Mouse (Mus musculus): ENCODE measurements around the gene Adgrl4. TPM values are rescaled to one million over a fixed set of nuclear protein-coding genes. Genes with fewer than 3 reads are reported as not detected.
A peak's percentile ranks its signal among the peaks of the same experiment; 100 is the strongest.

Gene Adgrl4
- polyA plus RNA-seq, 1 experiment from 2014 or later: 12.0 TPM

DNA sequence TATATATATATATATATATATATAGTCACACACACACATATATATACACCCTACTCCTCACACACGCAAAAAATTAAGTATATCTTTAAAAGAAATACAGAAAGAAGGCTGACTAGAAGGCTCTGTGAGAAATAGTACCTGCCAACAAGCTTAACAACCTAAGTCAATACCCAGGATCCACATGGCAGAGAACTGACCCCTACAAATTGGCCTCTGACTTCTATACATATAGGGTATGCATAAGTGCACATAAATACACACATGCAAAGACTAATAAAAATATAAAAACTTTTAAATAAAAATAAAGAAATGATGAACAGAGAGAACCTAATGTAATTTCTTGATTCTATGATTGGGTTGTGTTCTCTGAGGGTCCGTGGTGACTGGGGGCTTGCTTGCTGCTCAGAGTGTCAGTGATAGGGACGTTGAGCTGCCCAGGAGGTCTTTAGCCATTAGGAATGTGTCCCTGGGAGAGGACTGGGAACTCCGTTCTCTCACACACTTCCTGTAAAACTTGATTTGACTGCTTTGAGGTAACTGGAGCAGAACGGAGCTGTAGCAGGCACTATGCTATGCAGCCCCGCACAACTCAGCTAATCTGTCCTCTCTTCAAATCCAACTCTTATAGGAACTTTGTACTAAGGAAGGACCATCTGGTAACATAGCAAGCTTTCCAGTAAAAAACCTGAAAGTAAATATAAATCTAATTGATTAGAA, 17.5 kb downstream of the Adgrl4 start:
- Histone ChIP-seq H3K4me3 (ENCODE audit: low read depth, low read length) (no peak overlapping the region), H3K27ac (replicated peaks; ENCODE audit: low read depth, low read length) (no peak overlapping the region), H3K4me1 (ENCODE audit: control insufficient read depth, insufficient read depth, low read length) (no peaks in the 10 kb centered on the region), H3K9ac (ENCODE audit: low read depth, low read length) (no peak overlapping the region), H3K36me3 (ENCODE audit: control insufficient read depth, insufficient read depth, low read length) (no peaks in the 10 kb centered on the region), H3K27me3 (replicated peaks; ENCODE audit: control insufficient read depth, insufficient read depth, low read length) (no peaks in the 10 kb centered on the region), H3K9me3 (ENCODE audit: control insufficient read depth, low read length) (no peaks in the 10 kb centered on the region), H3K4me2 (ENCODE audit: low read depth, low read length) (no peak overlapping the region)
- no peak for DNase-seq (ENCODE audit: low spot score)
- ATAC-seq (ENCODE audit: low read depth): no peak
- WGBS: 52% methylated on average over 6 of the region's 6 CpGs

- no peak overlapping the region for H3K4me2 ChIP-seq (ENCODE audit: low read depth, low read length)
- WGBS: 67% methylated on average over 3 of the region's 3 CpGs
- H3K9me3 ChIP-seq (ENCODE audit: control insufficient read depth, low read length): no peaks in the 10 kb centered on the region
- no peak overlapping the region for H3K9ac ChIP-seq (ENCODE audit: low read depth, low read length)
- H3K4me3 ChIP-seq (ENCODE audit: low read depth, low read length): no peak overlapping the region
- H3K4me1 ChIP-seq (ENCODE audit: control insufficient read depth, insufficient read depth, low read length): no peaks in the 10 kb centered on the region
- H3K36me3 ChIP-seq (ENCODE audit: control insufficient read depth, insufficient read depth, low read length): no peaks in the 10 kb centered on the region
- no peaks in the 10 kb centered on the region for H3K27me3 ChIP-seq (replicated peaks; ENCODE audit: control insufficient read depth, insufficient read depth, low read length)
- H3K27ac ChIP-seq (replicated peaks; ENCODE audit: low read depth, low read length): no peak overlapping the region
- no peak for ATAC-seq (ENCODE audit: low read depth)
- peak; percentile 25 for DNase-seq (ENCODE audit: low spot score)
These were observed 21.9 kb downstream of the Adgrl4 start for GRCm38 (mm10) chr3:151459430-151460190.

- Histone ChIP-seq H3K4me1 (ENCODE audit: control insufficient read depth, insufficient read depth, low read length) (no peaks in the 10 kb centered on the region), H3K27ac (replicated peaks; ENCODE audit: low read depth, low read length) (no peak overlapping the region), H3K4me2 (ENCODE audit: low read depth, low read length) (no peak overlapping the region), H3K36me3 (ENCODE audit: control insufficient read depth, insufficient read depth, low read length) (no peaks in the 10 kb centered on the region), H3K27me3 (replicated peaks; ENCODE audit: control insufficient read depth, insufficient read depth, low read length) (no peaks in the 10 kb centered on the region), H3K9me3 (ENCODE audit: control insufficient read depth, low read length) (no peaks in the 10 kb centered on the region), H3K4me3 (ENCODE audit: low read depth, low read length) (no peak overlapping the region), H3K9ac (ENCODE audit: low read depth, low read length) (no peak overlapping the region)
- no peak for ATAC-seq (ENCODE audit: low read depth)
- 72% methylated on average over 4 of the region's 4 CpGs for WGBS
- no peak for DNase-seq (ENCODE audit: low spot score)
These were observed 27.5 kb downstream of the Adgrl4 start for GRCm38 (mm10) chr3:151465215-151465614.

- Histone ChIP-seq H3K4me1 (ENCODE audit: control insufficient read depth, insufficient read depth, low read length) (no peaks in the 10 kb centered on the region), H3K27me3 (replicated peaks; ENCODE audit: control insufficient read depth, insufficient read depth, low read length) (no peaks in the 10 kb centered on the region), H3K27ac (replicated peaks; ENCODE audit: low read depth, low read length) (no peak overlapping the region), H3K4me3 (ENCODE audit: low read depth, low read length) (no peak overlapping the region), H3K4me2 (ENCODE audit: low read depth, low read length) (no peak overlapping the region), H3K9me3 (ENCODE audit: control insufficient read depth, low read length) (no peaks in the 10 kb centered on the region), H3K9ac (ENCODE audit: low read depth, low read length) (no peak overlapping the region), H3K36me3 (ENCODE audit: control insufficient read depth, insufficient read depth, low read length) (no peaks in the 10 kb centered on the region)
- no peak for ATAC-seq (ENCODE audit: low read depth)
- no peak for DNase-seq (ENCODE audit: low spot score)
- 91% methylated on average over 4 of the region's 4 CpGs for WGBS
These were observed 51.2 kb downstream of the Adgrl4 start for GRCm38 (mm10) chr3:151488853-151489252.

- Histone ChIP-seq H3K9ac (ENCODE audit: low read depth, low read length) (no peak overlapping the region), H3K9me3 (ENCODE audit: control insufficient read depth, low read length) (no peaks in the 10 kb centered on the region), H3K4me2 (ENCODE audit: low read depth, low read length) (no peak overlapping the region), H3K4me3 (ENCODE audit: low read depth, low read length) (no peak overlapping the region), H3K36me3 (ENCODE audit: control insufficient read depth, insufficient read depth, low read length) (no peaks in the 10 kb centered on the region), H3K27ac (replicated peaks; ENCODE audit: low read depth, low read length) (no peak overlapping the region), H3K27me3 (replicated peaks; ENCODE audit: control insufficient read depth, insufficient read depth, low read length) (no peaks in the 10 kb centered on the region), H3K4me1 (ENCODE audit: control insufficient read depth, insufficient read depth, low read length) (no peaks in the 10 kb centered on the region)
- DNase-seq (ENCODE audit: low spot score) (no peak), ATAC-seq (ENCODE audit: low read depth) (no peak)
- 88% methylated on average over 3 of the region's 3 CpGs for WGBS
These were observed 67.9 kb downstream of the Adgrl4 start for GRCm38 (mm10) chr3:151505606-151506005.

GRCm38 (mm10) chr3:151511184-151511583, 73.5 kb downstream of the Adgrl4 start:
- no peak overlapping the region for H3K4me3 ChIP-seq (ENCODE audit: low read depth, low read length)
- no peaks in the 10 kb centered on the region for H3K36me3 ChIP-seq (ENCODE audit: control insufficient read depth, insufficient read depth, low read length)
- no peak overlapping the region for H3K27ac ChIP-seq (replicated peaks; ENCODE audit: low read depth, low read length)
- no peaks in the 10 kb centered on the region for H3K4me1 ChIP-seq (ENCODE audit: control insufficient read depth, insufficient read depth, low read length)
- no peak for DNase-seq (ENCODE audit: low spot score)
- H3K9me3 ChIP-seq (ENCODE audit: control insufficient read depth, low read length): no peaks in the 10 kb centered on the region
- ATAC-seq (ENCODE audit: low read depth): no peak
- no peak overlapping the region for H3K4me2 ChIP-seq (ENCODE audit: low read depth, low read length)
- no peaks in the 10 kb centered on the region for H3K27me3 ChIP-seq (replicated peaks; ENCODE audit: control insufficient read depth, insufficient read depth, low read length)
- no peak overlapping the region for H3K9ac ChIP-seq (ENCODE audit: low read depth, low read length)
- WGBS: 82% methylated on average over 5 of the region's 5 CpGs

- H3K4me1 ChIP-seq (ENCODE audit: control insufficient read depth, insufficient read depth, low read length): no peaks in the 10 kb centered on the region
- no peak overlapping the region for H3K9ac ChIP-seq (ENCODE audit: low read depth, low read length)
- no peak overlapping the region for H3K4me2 ChIP-seq (ENCODE audit: low read depth, low read length)
- DNase-seq (ENCODE audit: low spot score) (no peak), ATAC-seq (ENCODE audit: low read depth) (no peak)
- no peak overlapping the region for H3K4me3 ChIP-seq (ENCODE audit: low read depth, low read length)
- 80% methylated on average over 3 of the region's 3 CpGs for WGBS
- H3K27ac ChIP-seq (replicated peaks; ENCODE audit: low read depth, low read length): no peak overlapping the region
- H3K36me3 ChIP-seq (ENCODE audit: control insufficient read depth, insufficient read depth, low read length): no peaks in the 10 kb centered on the region
- H3K9me3 ChIP-seq (ENCODE audit: control insufficient read depth, low read length): no peaks in the 10 kb centered on the region
- no peaks in the 10 kb centered on the region for H3K27me3 ChIP-seq (replicated peaks; ENCODE audit: control insufficient read depth, insufficient read depth, low read length)
These were observed 109.5 kb downstream of the Adgrl4 start for GRCm38 (mm10) chr3:151547182-151547581.

- ATAC-seq (ENCODE audit: low read depth): no peak
- WGBS: 47% methylated on average over 5 of the region's 5 CpGs
- no peaks in the 10 kb centered on the region for H3K9me3 ChIP-seq (ENCODE audit: control insufficient read depth, low read length)
These were observed 113.3 kb downstream of the Adgrl4 start for GRCm38 (mm10) chr3:151551002-151551401.

GRCm38 (mm10) chr3:151556635-151557034, 118.9 kb downstream of the Adgrl4 start:
- Histone ChIP-seq H3K27me3 (replicated peaks; ENCODE audit: control insufficient read depth, insufficient read depth, low read length) (no peaks in the 10 kb centered on the region), H3K36me3 (ENCODE audit: control insufficient read depth, insufficient read depth, low read length) (no peaks in the 10 kb centered on the region), H3K4me2 (ENCODE audit: low read depth, low read length) (no peak overlapping the region), H3K4me3 (ENCODE audit: low read depth, low read length) (no peak overlapping the region), H3K4me1 (ENCODE audit: control insufficient read depth, insufficient read depth, low read length) (no peaks in the 10 kb centered on the region), H3K9me3 (ENCODE audit: control insufficient read depth, low read length) (no peaks in the 10 kb centered on the region), H3K9ac (ENCODE audit: low read depth, low read length) (no peak overlapping the region), H3K27ac (replicated peaks; ENCODE audit: low read depth, low read length) (no peak overlapping the region)
- 93% methylated on average over 2 of the region's 2 CpGs for WGBS
- ATAC-seq (ENCODE audit: low read depth) (no peak), DNase-seq (ENCODE audit: low spot score) (no peak)

More at GRCm38 (mm10) chr3:151551002-151551401, 113.3 kb downstream of the Adgrl4 start:
- H3K27ac ChIP-seq (replicated peaks; ENCODE audit: low read depth, low read length): no peak overlapping the region
- H3K4me2 ChIP-seq (ENCODE audit: low read depth, low read length): no peak overlapping the region
- H3K9ac ChIP-seq (ENCODE audit: low read depth, low read length): no peak overlapping the region
- H3K4me1 ChIP-seq (ENCODE audit: control insufficient read depth, insufficient read depth, low read length): no peaks in the 10 kb centered on the region
- DNase-seq (ENCODE audit: low spot score): no peak
- no peak overlapping the region for H3K4me3 ChIP-seq (ENCODE audit: low read depth, low read length)
- H3K27me3 ChIP-seq (replicated peaks; ENCODE audit: control insufficient read depth, insufficient read depth, low read length): no peaks in the 10 kb centered on the region
- H3K36me3 ChIP-seq (ENCODE audit: control insufficient read depth, insufficient read depth, low read length): no peaks in the 10 kb centered on the region
